ENCODE assay signal across 8 mouse cellular contexts in genomic region chr7:140953800-140954732, GRCm38 (mm10). TPM values are rescaled to one million over a fixed set of nuclear protein-coding genes. Genes with fewer than 3 reads are reported as not detected.
DNase-seq lines count a peak whose midpoint lies in the region; ATAC-seq and TF ChIP-seq lines count a peak whose summit lies in the region.

No protein-coding gene starts in this region.

- H3K9ac ChIP-seq in liver, adult 2 months (ENCODE audit: low read depth, low read length) = peak overlapping the region; percentile 67
- peak overlapping the region; percentile 86 for H3K9ac ChIP-seq in heart, embryonic 13.5 days
- no peak overlapping the region; the same call in 1 of the 2 replicates for H3K9ac ChIP-seq in liver, embryonic 16.5 days (ENCODE audit: low read depth, low read length)
- H3K9ac ChIP-seq in stomach, embryonic 15.5 days = peak overlapping the region; percentile 67

- H3K4me3 ChIP-seq in liver, adult 2 months (ENCODE audit: insufficient read depth, low read depth, low read length) = peak overlapping the region; percentile 77
- peak overlapping the region; percentile 68 for H3K4me3 ChIP-seq in heart, embryonic 13.5 days
- H3K4me3 ChIP-seq in liver, embryonic 16.5 days (ENCODE audit: low read depth, low read length) = peak overlapping the region; percentile 59
- peak overlapping the region; percentile 65 for H3K4me3 ChIP-seq in stomach, embryonic 15.5 days (replicated peaks)

- H3K4me2 ChIP-seq in heart, embryonic 13.5 days = peak overlapping the region; percentile 75
- H3K4me2 ChIP-seq in liver, embryonic 16.5 days (ENCODE audit: low read depth, low read length) = peak overlapping the region; percentile 59
- H3K4me2 ChIP-seq in stomach, embryonic 15.5 days = peak overlapping the region; percentile 73

- H3K79me2 ChIP-seq in liver, adult 2 months (ENCODE audit: control insufficient read depth, insufficient read depth, low read length) = peaks cover 17% of the 10 kb centered on the region

- peaks cover 11% of the 10 kb centered on the region for H3K4me1 ChIP-seq in liver, adult 2 months (ENCODE audit: control insufficient read depth, insufficient read depth, low read length)
- H3K4me1 ChIP-seq in heart, embryonic 13.5 days = peaks cover 54% of the 10 kb centered on the region
- peaks cover 17% of the 10 kb centered on the region for H3K4me1 ChIP-seq in liver, embryonic 16.5 days (ENCODE audit: control insufficient read depth, low read depth, low read length)
- peaks cover 52% of the 10 kb centered on the region for H3K4me1 ChIP-seq in stomach, embryonic 15.5 days

- no peaks in the 10 kb centered on the region for H3K9me3 ChIP-seq in heart, embryonic 13.5 days
- H3K9me3 ChIP-seq in liver, embryonic 16.5 days (replicated peaks; ENCODE audit: control insufficient read depth, low read length) = no peaks in the 10 kb centered on the region
- H3K9me3 ChIP-seq in stomach, embryonic 15.5 days = no peaks in the 10 kb centered on the region

- 40% methylated on average over 15 of the region's 15 CpGs for WGBS in liver, adult 2 months
- 53% methylated on average over 15 of the region's 15 CpGs for WGBS in heart, embryonic 13.5 days
- 25% methylated on average over 15 of the region's 15 CpGs for WGBS in liver, embryonic 16.5 days (ENCODE audit: insufficient replicate concordance)
- 36% methylated on average over 15 of the region's 15 CpGs for WGBS in stomach, embryonic 15.5 days

- no peak for ATAC-seq in heart, embryonic 13.5 days (ENCODE audit: extremely low read depth, insufficient number of reproducible peaks, low FRiP score, low TSS enrichment)
- ATAC-seq in liver, embryonic 16.5 days (ENCODE audit: low read depth) = no peak
- no peak for ATAC-seq in stomach, embryonic 15.5 days (ENCODE audit: insufficient read depth, low FRiP score, low read depth)

- no peak for TF ChIP-seq CTCF in liver, adult 2 months (IDR thresholded peaks at IDR 0.05; ENCODE audit: low read depth, low read length)

- H3K27me3 ChIP-seq in liver, adult 2 months (ENCODE audit: control insufficient read depth, insufficient read depth, low read length) = no peaks in the 10 kb centered on the region
- H3K27me3 ChIP-seq in heart, embryonic 13.5 days (replicated peaks) = peaks cover 11% of the 10 kb centered on the region
- H3K27me3 ChIP-seq in liver, embryonic 16.5 days (ENCODE audit: control insufficient read depth, insufficient read depth, low read depth, low read length) = no peaks in the 10 kb centered on the region
- no peaks in the 10 kb centered on the region for H3K27me3 ChIP-seq in stomach, embryonic 15.5 days (replicated peaks)

- no peak for TF ChIP-seq POLR2A in liver, adult 2 months (IDR thresholded peaks at IDR 0.05; ENCODE audit: extremely low read depth, insufficient read depth, low read length)

- peak overlapping the region; percentile 95 for H3K27ac ChIP-seq in liver, adult 2 months (replicated peaks; ENCODE audit: insufficient read depth, low read depth, low read length)
- H3K27ac ChIP-seq in heart, embryonic 13.5 days (replicated peaks) = peak overlapping the region; percentile 94
- peak overlapping the region; percentile 76 for H3K27ac ChIP-seq in liver, embryonic 16.5 days (ENCODE audit: low read length)
- peak overlapping the region; percentile 97 for H3K27ac ChIP-seq in stomach, embryonic 15.5 days

- H3K36me3 ChIP-seq in liver, adult 2 months (ENCODE audit: control insufficient read depth, insufficient read depth, low read length) = no peaks in the 10 kb centered on the region
- H3K36me3 ChIP-seq in heart, embryonic 13.5 days = peaks cover 18% of the 10 kb centered on the region
- no peaks in the 10 kb centered on the region for H3K36me3 ChIP-seq in liver, embryonic 16.5 days (ENCODE audit: control insufficient read depth, insufficient read depth)
- peaks cover 10% of the 10 kb centered on the region for H3K36me3 ChIP-seq in stomach, embryonic 15.5 days

- no peak for DNase-seq in liver, adult 2 months (ENCODE audit: extremely low read depth, low read depth, low spot score)
- DNase-seq in liver = no peak
- DNase-seq in thymus, postnatal 10 days (ENCODE audit: low spot score in 2 of 2) = no peak
- DNase-seq in gastrocnemius, postnatal 25 days = no peak
- no peak for DNase-seq in cerebellum, postnatal 36 days

RNA-seq across cellular contexts. Expression of gene Gm45717, which starts 1.7 kb away (rescaled TPM):
- total RNA-seq in liver, adult 2 months (2014; rRNA removed) = not detected in 2 replicates
- not detected in 2 replicates for polyA plus RNA-seq in liver, adult 2 months (2012; rRNA removed)
- polyA plus RNA-seq in heart, embryonic 13.5 days (2015; fragmentation: Nextera tagmentation; extraction: Ambion mirVana) = not detected in 2 replicates
- not detected in 2 replicates for polyA plus RNA-seq in liver, embryonic 16.5 days (2015; fragmentation: Nextera tagmentation; extraction: Ambion mirVana)
- 0.40 and 0.71 TPM in 2 replicates for polyA plus RNA-seq in stomach, embryonic 15.5 days (2015; fragmentation: Nextera tagmentation; extraction: Ambion mirVana)
- not detected for total RNA-seq in gastrocnemius, postnatal 25 days (2021)

RNA-seq across cellular contexts. Expression of gene Ifitm2, which starts 1.7 kb away (rescaled TPM):
- total RNA-seq in liver, adult 2 months (2014; rRNA removed) = 270 and 282 TPM in 2 replicates
- 968 and 1,028 TPM in 2 replicates for polyA plus RNA-seq in liver, adult 2 months (2012; rRNA removed)
- 505 and 535 TPM in 2 replicates for polyA plus RNA-seq in heart, embryonic 13.5 days (2015; fragmentation: Nextera tagmentation; extraction: Ambion mirVana)
- polyA plus RNA-seq in liver, embryonic 16.5 days (2015; fragmentation: Nextera tagmentation; extraction: Ambion mirVana) = 391 and 458 TPM in 2 replicates
- 1,181 and 1,379 TPM in 2 replicates for polyA plus RNA-seq in stomach, embryonic 15.5 days (2015; fragmentation: Nextera tagmentation; extraction: Ambion mirVana)
- total RNA-seq in gastrocnemius, postnatal 25 days (2021) = 10 to 100 TPM; 54.0 to 75.5 TPM

RNA-seq across cellular contexts. Expression of gene Ifitm5, which starts 4.0 kb away (rescaled TPM):
- total RNA-seq in liver, adult 2 months (2014; rRNA removed) = 0.40 and 0.55 TPM in 2 replicates
- polyA plus RNA-seq in liver, adult 2 months (2012; rRNA removed) = 0.76 and 1.0 TPM in 2 replicates
- polyA plus RNA-seq in heart, embryonic 13.5 days (2015; fragmentation: Nextera tagmentation; extraction: Ambion mirVana) = 1.2 TPM in 2 replicates
- 0.26 and 0.44 TPM in 2 replicates for polyA plus RNA-seq in liver, embryonic 16.5 days (2015; fragmentation: Nextera tagmentation; extraction: Ambion mirVana)
- polyA plus RNA-seq in stomach, embryonic 15.5 days (2015; fragmentation: Nextera tagmentation; extraction: Ambion mirVana) = 3.2 and 3.6 TPM in 2 replicates
- total RNA-seq in gastrocnemius, postnatal 25 days (2021) = under 1 TPM in 1 of 2 experiments, not detected in 1; 0.64 TPM

RNA-seq across cellular contexts. Expression of gene Pgghg, which starts 12.9 kb away (rescaled TPM):
- total RNA-seq in liver, adult 2 months (2014; rRNA removed) = 16.6 and 19.1 TPM in 2 replicates
- 41.3 and 43.3 TPM in 2 replicates for polyA plus RNA-seq in liver, adult 2 months (2012; rRNA removed)
- polyA plus RNA-seq in heart, embryonic 13.5 days (2015; fragmentation: Nextera tagmentation; extraction: Ambion mirVana) = 13.1 and 13.8 TPM in 2 replicates
- polyA plus RNA-seq in liver, embryonic 16.5 days (2015; fragmentation: Nextera tagmentation; extraction: Ambion mirVana) = 6.0 and 7.9 TPM in 2 replicates
- 21.2 and 23.5 TPM in 2 replicates for polyA plus RNA-seq in stomach, embryonic 15.5 days (2015; fragmentation: Nextera tagmentation; extraction: Ambion mirVana)
- total RNA-seq in gastrocnemius, postnatal 25 days (2021) = 1 to 10 TPM; 4.3 to 4.6 TPM

RNA-seq across cellular contexts. Expression of gene Ifitm1, which starts 13.0 kb away (rescaled TPM):
- total RNA-seq in liver, adult 2 months (2014; rRNA removed) = 11.2 and 11.3 TPM in 2 replicates
- 48.6 and 79.4 TPM in 2 replicates for polyA plus RNA-seq in liver, adult 2 months (2012; rRNA removed)
- 9.7 and 15.9 TPM in 2 replicates for polyA plus RNA-seq in heart, embryonic 13.5 days (2015; fragmentation: Nextera tagmentation; extraction: Ambion mirVana)
- 15.2 and 15.4 TPM in 2 replicates for polyA plus RNA-seq in liver, embryonic 16.5 days (2015; fragmentation: Nextera tagmentation; extraction: Ambion mirVana)
- polyA plus RNA-seq in stomach, embryonic 15.5 days (2015; fragmentation: Nextera tagmentation; extraction: Ambion mirVana) = 179 and 209 TPM in 2 replicates
- under 1 TPM; 0.43 to 0.54 TPM for total RNA-seq in gastrocnemius, postnatal 25 days (2021)
